Mouse (Mus musculus): ENCODE measurements around the gene Fip1l1.

Fip1l1 gene

DNA sequence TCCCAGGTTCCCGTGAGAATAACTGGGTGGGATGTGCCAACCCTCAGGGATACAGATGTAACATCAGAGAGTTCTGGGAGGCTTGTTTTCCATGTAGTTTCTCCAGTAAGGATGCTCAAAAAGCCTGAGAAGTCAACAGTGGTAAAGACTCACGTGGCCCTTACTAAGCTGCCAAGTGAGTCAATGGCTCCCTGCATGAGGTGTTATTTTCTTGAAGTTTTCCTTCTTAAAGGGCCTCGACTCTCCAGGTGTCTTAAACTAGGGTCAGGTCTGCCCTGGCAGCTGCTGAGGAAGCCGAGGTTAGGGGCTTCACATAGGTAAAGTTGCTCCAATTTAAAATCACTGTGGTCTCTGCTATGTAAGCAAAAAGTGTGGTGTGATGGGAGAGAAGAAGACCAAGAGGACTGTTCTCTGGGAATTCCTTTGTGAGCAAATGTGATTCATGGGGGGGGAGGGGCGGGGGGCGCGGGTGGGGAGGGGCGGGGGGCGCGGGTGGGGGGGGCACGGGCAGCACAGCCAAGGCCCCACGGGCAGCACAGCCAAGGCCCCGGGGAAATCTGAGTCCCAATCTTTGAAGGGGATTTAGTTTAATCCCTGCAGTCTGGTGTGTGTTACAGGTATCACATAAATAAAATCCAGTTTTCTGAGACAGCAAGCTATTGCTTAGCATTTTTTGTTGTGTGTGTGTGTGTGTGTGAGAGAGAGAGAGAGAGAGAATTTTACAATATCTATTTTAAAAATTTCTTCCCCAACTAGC is 82.7 kb downstream of the Fip1l1 start:
- DNase-seq: no peak

GRCm38 (mm10) chr5:74618573-74619059 is 83.4 kb downstream of the Fip1l1 start:
- DNase-seq: no peak

- DNase-seq: no peak
Measured at GRCm38 (mm10) chr5:74621691-74622470, 86.6 kb downstream of the Fip1l1 start.

DNA sequence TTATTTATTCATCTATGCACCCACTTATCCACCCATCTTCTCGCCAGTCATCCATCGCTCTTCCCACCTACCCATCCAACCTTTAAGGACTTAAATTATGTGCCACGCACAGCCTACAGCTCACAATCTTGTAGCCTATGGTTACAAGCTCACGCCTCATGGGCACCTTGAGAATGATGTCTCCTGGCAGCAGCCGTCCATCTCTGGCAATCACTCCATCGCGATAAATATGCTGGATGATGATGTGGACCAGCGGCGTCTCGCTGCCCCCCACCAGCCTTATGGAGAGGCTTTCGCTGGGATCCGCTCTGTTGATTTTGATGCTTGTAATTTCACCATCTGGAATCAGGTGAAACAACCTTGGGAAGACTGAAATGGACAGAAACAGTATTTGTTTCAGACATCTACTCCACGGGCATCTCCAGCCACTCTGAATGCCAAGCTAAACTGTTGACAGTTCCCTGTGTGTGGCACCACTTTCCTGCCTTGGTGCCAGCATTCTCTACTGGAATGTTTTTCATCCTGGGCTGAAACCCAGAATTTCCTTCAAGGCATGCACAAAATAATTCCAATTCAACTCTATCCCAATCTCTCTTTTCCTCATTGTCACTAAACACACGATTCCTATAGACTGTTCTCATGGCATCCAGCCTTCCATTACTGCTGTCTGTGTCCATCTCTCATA is 88.2 kb downstream of the Fip1l1 start:
- DNase-seq: no peak

GRCm38 (mm10) chr5:74624385-74624784 is 89.1 kb downstream of the Fip1l1 start:
- DNase-seq: no peak

- no peak for DNase-seq
Measured at GRCm38 (mm10) chr5:74628001-74628400, 92.8 kb downstream of the Fip1l1 start.

DNA sequence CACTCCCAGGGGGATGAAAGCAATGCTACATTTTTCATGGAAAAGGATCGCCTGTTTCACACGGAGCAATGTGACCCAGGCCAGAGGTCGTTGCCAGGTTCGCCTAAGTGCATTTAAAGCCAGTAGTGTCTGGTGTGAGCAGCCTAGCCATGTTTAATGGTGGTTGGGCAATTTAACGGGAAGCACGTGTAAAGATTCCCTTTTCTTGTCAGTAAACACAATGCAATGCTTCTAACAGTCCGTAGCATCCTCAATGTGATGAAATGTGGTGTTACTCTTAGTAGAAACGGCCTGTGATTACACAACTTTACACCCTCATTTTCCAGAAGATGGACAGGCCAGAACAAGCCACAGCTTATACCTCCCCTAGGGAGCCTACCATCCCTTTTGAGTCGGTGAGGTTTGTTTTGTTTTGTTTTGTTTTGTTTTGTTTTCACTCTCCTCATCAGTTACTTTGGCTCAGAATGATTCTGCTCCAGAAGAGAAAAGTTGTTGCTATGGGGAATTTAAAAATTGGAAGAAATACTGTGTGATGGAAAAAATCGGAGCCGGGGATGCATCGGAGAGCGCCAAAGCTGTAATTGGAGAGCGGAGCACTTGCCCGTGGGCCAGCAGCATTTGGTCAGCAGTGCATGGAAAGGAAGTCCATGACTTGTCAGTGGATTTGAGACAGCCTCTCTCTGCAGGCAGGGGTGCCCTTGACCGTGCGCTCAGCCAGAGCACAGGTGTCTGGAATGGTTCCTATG is 97.3 kb downstream of the Fip1l1 start:
- no peak for DNase-seq

DNA sequence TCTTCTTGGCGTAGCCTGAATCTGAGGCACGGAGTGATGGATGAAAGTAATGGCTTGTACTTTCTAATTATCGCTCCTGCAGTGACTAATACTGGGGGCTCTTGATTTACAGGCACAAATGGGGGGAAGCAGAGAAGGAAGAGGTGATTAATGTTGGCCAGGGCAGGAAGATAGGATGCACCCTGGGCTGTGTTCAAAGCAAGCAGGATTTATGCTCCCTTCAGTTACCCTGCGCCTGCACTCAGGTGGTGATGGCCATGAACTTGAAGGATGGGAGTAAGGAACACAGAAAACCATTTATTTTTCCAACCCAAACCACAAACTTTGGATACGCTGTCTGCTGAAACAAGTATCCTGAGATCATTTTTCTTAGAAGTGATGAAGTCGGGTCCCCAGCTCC is 98.2 kb downstream of the Fip1l1 start:
- DNase-seq: no peak

DNA sequence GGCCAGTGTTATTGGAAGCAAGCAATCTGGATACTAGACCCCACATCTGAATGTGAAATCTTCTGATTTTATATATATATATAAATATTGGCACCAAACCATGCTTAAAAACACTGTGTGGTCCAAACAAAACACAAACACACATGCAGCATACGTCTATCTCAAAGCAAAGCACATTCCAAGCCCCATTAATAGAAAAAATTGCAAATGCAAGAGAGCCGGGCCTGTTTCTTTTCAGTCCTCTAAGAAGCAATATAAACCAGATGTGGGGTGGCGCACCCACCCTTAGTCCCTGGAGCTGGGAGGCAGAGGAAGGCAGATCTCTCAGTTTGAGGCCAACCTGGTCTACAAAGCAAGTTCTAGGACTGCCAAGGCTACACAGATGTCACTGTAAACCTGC is 99.1 kb downstream of the Fip1l1 start:
- no peak for DNase-seq

- DNase-seq: no peak
Measured at GRCm38 (mm10) chr5:74639516-74639915, 104.3 kb downstream of the Fip1l1 start.

GRCm38 (mm10) chr5:74640504-74640903 is 105.3 kb downstream of the Fip1l1 start:
- no peak for DNase-seq

DNA sequence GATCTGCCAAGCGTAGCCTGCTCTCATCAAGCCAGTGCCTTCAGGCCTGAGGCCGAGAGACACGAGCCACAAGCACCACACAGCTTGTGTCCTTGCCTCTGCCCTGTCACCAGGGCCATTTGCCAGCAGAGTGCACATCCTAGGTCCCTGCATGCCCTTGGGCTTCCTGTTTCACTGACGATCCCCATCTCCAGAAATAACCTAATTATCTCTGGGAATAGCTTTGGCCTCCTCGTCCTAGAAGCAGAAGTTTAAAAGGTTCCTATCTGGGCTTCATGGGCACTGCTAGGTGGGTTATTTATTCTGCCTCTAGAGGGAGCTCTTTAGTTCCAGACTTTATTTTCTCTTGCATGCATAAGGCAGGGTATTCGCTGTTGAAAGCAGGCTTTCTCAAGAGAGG is 105.8 kb downstream of the Fip1l1 start:
- DNase-seq: peak; percentile 4

DNA sequence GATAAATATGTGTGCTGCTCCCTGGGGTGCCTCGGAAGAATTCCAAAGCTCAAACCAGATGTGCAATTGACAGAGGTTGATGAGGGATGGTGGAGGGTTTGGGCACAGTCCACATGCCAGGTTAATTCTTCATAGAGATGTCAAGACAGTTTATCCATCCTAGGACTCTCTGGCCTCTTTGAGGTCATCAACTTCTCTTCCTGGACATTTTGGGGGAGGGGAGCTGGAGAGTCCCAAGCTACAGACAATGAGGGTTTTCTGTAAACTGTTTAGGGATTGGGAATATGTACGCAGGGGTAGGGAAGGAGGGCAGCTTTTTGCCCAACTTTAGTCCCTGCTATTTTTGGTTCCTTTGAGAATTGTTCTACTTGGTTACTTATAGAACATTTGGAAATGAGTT is 107.0 kb downstream of the Fip1l1 start:
- DNase-seq: no peak

DNA sequence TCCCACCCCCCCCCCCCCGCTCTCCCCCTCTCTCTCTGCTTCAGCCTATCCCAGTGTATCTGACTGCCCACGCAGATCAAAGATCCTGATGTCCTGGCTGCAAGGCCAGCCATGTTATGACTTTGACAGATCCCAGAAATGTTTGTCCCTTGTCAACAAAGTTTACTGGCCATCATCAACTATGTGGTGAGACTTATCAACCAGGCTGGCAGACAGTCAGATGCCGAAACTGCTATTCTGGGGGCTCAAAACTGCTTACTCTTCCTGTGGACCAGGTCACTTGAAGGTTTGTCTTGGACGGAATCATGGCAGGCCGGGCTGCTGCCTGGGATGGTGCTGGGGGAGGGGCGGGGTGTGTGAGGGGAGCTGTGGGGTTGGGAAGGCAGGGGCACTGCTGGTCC is 112.3 kb downstream of the Fip1l1 start:
- no peak for DNase-seq

DNA sequence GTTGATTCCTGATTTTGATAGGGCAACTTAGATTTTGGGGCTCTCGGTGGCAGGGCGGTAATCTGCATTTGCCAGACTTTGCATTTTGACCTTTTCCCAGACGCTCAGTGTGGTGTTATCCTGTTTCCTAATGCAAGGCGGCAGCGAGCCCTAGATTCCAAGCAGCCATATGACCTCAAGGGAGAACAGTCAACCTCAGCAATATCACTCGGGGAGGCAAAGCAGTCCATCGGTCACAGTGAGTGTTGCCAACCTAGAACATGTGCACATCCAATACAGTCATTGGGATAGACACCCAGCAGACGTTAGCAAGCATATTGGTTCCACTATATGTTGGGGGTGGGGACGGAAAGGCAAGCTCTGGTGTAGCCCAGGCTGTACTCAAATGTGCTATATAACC is 113.0 kb downstream of the Fip1l1 start:
- no peak for DNase-seq
